In the genomic region with DNA sequence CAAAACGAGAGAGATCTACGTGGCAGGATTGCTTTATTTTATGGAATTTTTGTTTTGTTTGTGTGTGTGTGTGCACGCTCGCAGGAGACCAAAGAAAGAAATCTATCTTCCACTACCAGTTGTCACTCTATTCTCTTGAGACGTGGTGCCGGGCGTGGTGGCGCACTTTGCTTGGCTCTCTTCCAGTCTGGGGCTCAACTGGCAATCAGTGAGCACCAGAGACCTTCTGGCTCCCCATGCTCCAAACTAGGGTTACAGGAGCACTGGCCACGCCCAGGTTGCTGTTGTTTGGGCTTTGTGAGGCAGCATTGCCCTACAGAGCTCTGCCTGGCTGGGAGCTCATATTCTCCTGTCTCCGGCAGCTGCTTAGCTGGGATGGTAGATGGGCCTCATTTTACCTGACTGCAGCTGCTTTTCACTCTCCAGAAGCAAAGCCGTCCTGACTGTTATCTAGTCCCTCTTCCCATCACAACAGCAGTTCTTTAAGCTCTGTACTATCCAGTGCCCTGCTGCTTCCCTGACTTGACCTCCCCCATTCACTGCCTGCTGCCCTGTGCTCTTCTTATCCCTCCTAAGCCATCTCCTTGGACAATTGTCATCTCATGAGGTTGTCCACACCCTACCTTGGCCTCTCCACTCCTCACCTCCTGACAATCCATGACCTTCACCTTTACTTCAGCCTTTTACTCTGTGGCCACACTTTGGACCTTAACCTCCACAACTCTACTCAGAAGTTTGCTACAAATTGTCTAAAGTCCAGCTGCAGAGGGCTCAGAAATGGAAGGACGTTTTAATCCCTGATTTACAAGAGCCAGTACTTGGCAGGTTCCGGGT, we compare ENCODE assay signal across 12 mouse cellular contexts. TPM values are rescaled to one million over a fixed set of nuclear protein-coding genes. Genes with fewer than 3 reads are reported as not detected.
DNase-seq lines count a peak whose midpoint lies in the region; ATAC-seq lines count a peak whose summit lies in the region.
"Had no signal": no experiment of that assay in that cellular context is flagged by ENCODE, and none has a peak within 500 bp of the region (broad histone marks: within the 10 kb centered on the region; RNA-seq: fewer than 3 reads in every experiment).

No protein-coding gene starts in this region.

- DNase-seq in adrenal gland, adult 2 months: peak; percentile 27
- DNase-seq in adrenal gland, adult 8-10 months: no peak
- DNase-seq in midbrain, embryonic 14.5 days: peak; percentile 1
- peak; percentile 45 for DNase-seq in testis, postnatal 10 days (ENCODE audit: low spot score)
- DNase-seq in cerebellum, postnatal 25 days: no peak
- DNase-seq: lung, adult 2 months; right cerebral cortex, postnatal 14 days had no signal

- 63% methylated on average over 13 of the region's 13 CpGs for WGBS in midbrain, embryonic 14.5 days
- 69% methylated on average over 13 of the region's 13 CpGs for WGBS in midbrain, embryonic 15.5 days
- 32% methylated on average over 13 of the region's 13 CpGs for WGBS in liver, embryonic 12.5 days (ENCODE audit: insufficient replicate concordance)

- ATAC-seq in midbrain, embryonic 14.5 days (ENCODE audit: low FRiP score, low TSS enrichment): no peak
- no peak for ATAC-seq in midbrain, embryonic 15.5 days (replicated peaks)
- ATAC-seq in liver, embryonic 12.5 days: peak; percentile 90
- ATAC-seq in activated CD4-positive, CD25-positive, alpha-beta regulatory T cell, adult 4 months: no peak
- ATAC-seq: inflammation-experienced regulatory T-cells, adult 6 months had no signal

- no peaks in the 10 kb centered on the region for H3K4me1 ChIP-seq in midbrain, embryonic 14.5 days (ENCODE audit: control insufficient read depth, insufficient read depth, low read length)
- H3K4me1 ChIP-seq in midbrain, embryonic 15.5 days: no peaks in the 10 kb centered on the region
- H3K4me1 ChIP-seq in liver, embryonic 12.5 days: peaks cover 45% of the 10 kb centered on the region

- no peaks in the 10 kb centered on the region for H3K27me3 ChIP-seq in midbrain, embryonic 14.5 days (ENCODE audit: control insufficient read depth, insufficient read depth, low read length)
- no peaks in the 10 kb centered on the region for H3K27me3 ChIP-seq in midbrain, embryonic 15.5 days (replicated peaks)
- H3K27me3 ChIP-seq in liver, embryonic 12.5 days (replicated peaks): no peaks in the 10 kb centered on the region

- H3K36me3 ChIP-seq in midbrain, embryonic 14.5 days (ENCODE audit: control insufficient read depth, insufficient read depth, low read length): no peaks in the 10 kb centered on the region
- H3K36me3 ChIP-seq in midbrain, embryonic 15.5 days (replicated peaks): no peaks in the 10 kb centered on the region
- H3K36me3 ChIP-seq in liver, embryonic 12.5 days: no peaks in the 10 kb centered on the region

- H3K9ac ChIP-seq in midbrain, embryonic 14.5 days (replicated peaks; ENCODE audit: low read length): no peak overlapping the region
- no peak overlapping the region for H3K9ac ChIP-seq in midbrain, embryonic 15.5 days
- no peak overlapping the region for H3K9ac ChIP-seq in liver, embryonic 12.5 days

- no peaks in the 10 kb centered on the region for H3K9me3 ChIP-seq in midbrain, embryonic 14.5 days (ENCODE audit: control insufficient read depth, low read length)
- no peaks in the 10 kb centered on the region for H3K9me3 ChIP-seq in midbrain, embryonic 15.5 days
- no peaks in the 10 kb centered on the region for H3K9me3 ChIP-seq in liver, embryonic 12.5 days (replicated peaks)

- H3K27ac ChIP-seq in midbrain, embryonic 14.5 days (replicated peaks; ENCODE audit: low read depth, low read length): no peak overlapping the region
- no peak overlapping the region for H3K27ac ChIP-seq in midbrain, embryonic 15.5 days
- peak overlapping the region; percentile 77 for H3K27ac ChIP-seq in liver, embryonic 12.5 days

- no peak overlapping the region for H3K4me2 ChIP-seq in midbrain, embryonic 14.5 days (ENCODE audit: low read length)
- no peak overlapping the region for H3K4me2 ChIP-seq in midbrain, embryonic 15.5 days
- H3K4me2 ChIP-seq in liver, embryonic 12.5 days: peak overlapping the region; percentile 45

- no peak overlapping the region for H3K4me3 ChIP-seq in midbrain, embryonic 14.5 days (replicated peaks; ENCODE audit: low read depth, low read length)
- no peak overlapping the region for H3K4me3 ChIP-seq in midbrain, embryonic 15.5 days
- H3K4me3 ChIP-seq in liver, embryonic 12.5 days: no peak overlapping the region
- H3K4me3 ChIP-seq: myocyte had no signal

RNA-seq across cellular contexts. Expression of a gene that starts 16.8 kb away (rescaled TPM):
- 10 to 100 TPM; 32.4 to 36.9 TPM for total RNA-seq in adrenal gland, adult 2 months (2021)
- 42.4 and 53.1 TPM in 2 replicates for polyA plus RNA-seq in adrenal gland, adult 2 months (2012; rRNA removed)
- 10 to 100 TPM; 33.8 to 39.2 (median 37.7) TPM for total RNA-seq in adrenal gland, adult 8-10 months (2022)
- 35.9 and 41.8 TPM in 2 replicates for polyA plus RNA-seq in midbrain, embryonic 14.5 days (2014; fragmentation: Nextera tagmentation; extraction: Ambion mirVana)
- polyA plus RNA-seq in midbrain, embryonic 15.5 days (2015; fragmentation: Nextera tagmentation; extraction: Ambion mirVana): 34.5 and 38.8 TPM in 2 replicates
- 65.4 and 67.1 TPM in 2 replicates for polyA plus RNA-seq in liver, embryonic 12.5 days (2016; fragmentation: Nextera tagmentation; extraction: Ambion mirVana)
- 10 to 100 TPM; 30.2 to 50.5 TPM for polyA plus RNA-seq in activated CD4-positive, CD25-positive, alpha-beta regulatory T cell, adult 4 months (2017; shearing (Covaris generic))

RNA-seq across cellular contexts. Expression of a gene that starts 42.2 kb away (rescaled TPM):
- total RNA-seq in adrenal gland, adult 2 months (2021): 10 to 100 TPM; 47.0 to 48.2 TPM
- polyA plus RNA-seq in adrenal gland, adult 2 months (2012; rRNA removed): 2.2 and 3.6 TPM in 2 replicates
- total RNA-seq in adrenal gland, adult 8-10 months (2022): 10 to 100 TPM; 47.2 to 72.7 (median 56.8) TPM
- polyA plus RNA-seq in midbrain, embryonic 14.5 days (2014; fragmentation: Nextera tagmentation; extraction: Ambion mirVana): 31.2 and 42.9 TPM in 2 replicates
- polyA plus RNA-seq in midbrain, embryonic 15.5 days (2015; fragmentation: Nextera tagmentation; extraction: Ambion mirVana): 43.2 and 47.9 TPM in 2 replicates
- 25.3 and 25.9 TPM in 2 replicates for polyA plus RNA-seq in liver, embryonic 12.5 days (2016; fragmentation: Nextera tagmentation; extraction: Ambion mirVana)
- 10 to 100 TPM; 53.0 to 53.4 TPM for polyA plus RNA-seq in activated CD4-positive, CD25-positive, alpha-beta regulatory T cell, adult 4 months (2017; shearing (Covaris generic))

Comparison
In these comparisons a context has a peak if more than half of its experiments do, and no peak if none do; other contexts are left out.
1. DNase-seq: peak in adrenal gland, adult 2 months (single experiment), midbrain, embryonic 14.5 days (single experiment) and testis, postnatal 10 days (single experiment); none in adrenal gland, adult 8-10 months (single experiment) and cerebellum, postnatal 25 days (0 of 2).